In genomic region chr1:60272471-60272870, GRCm38 (mm10) we compare ENCODE assay signal across 10 mouse cellular contexts.
DNase-seq lines count a peak whose midpoint lies in the region; ATAC-seq lines count a peak whose summit lies in the region.
"Had no signal": no experiment of that assay in that cellular context is flagged by ENCODE, and none has a peak within 500 bp of the region (broad histone marks: within the 10 kb centered on the region; RNA-seq: fewer than 3 reads in every experiment).

No protein-coding gene starts in this region.

- H3K27me3 ChIP-seq in hindbrain, embryonic 14.5 days (ENCODE audit: control insufficient read depth, insufficient read depth, low read length): no peaks in the 10 kb centered on the region
- no peaks in the 10 kb centered on the region for H3K27me3 ChIP-seq in hindbrain, embryonic 13.5 days
- H3K27me3 ChIP-seq: lung, embryonic 15.5 days had no signal

- 82% methylated on average over 2 of the region's 2 CpGs for WGBS in hindbrain, embryonic 14.5 days
- 80% methylated on average over 2 of the region's 2 CpGs for WGBS in hindbrain, embryonic 13.5 days

- no peak for ATAC-seq in hindbrain, embryonic 14.5 days (ENCODE audit: low FRiP score)
- ATAC-seq in hindbrain, embryonic 13.5 days (ENCODE audit: low FRiP score): no peak
- ATAC-seq in common myeloid progenitor, adult 5-6 weeks (replicated peaks; ENCODE audit: low read depth, poor library complexity, severe bottlenecking): peak; percentile 56; the same call in 1 of the 2 replicates
- no peak for ATAC-seq in megakaryocyte, adult 5-6 weeks (ENCODE audit: poor library complexity, severe bottlenecking)

- no peaks in the 10 kb centered on the region for H3K4me1 ChIP-seq in hindbrain, embryonic 14.5 days (replicated peaks; ENCODE audit: control insufficient read depth, insufficient read depth, low read length)
- no peaks in the 10 kb centered on the region for H3K4me1 ChIP-seq in hindbrain, embryonic 13.5 days (replicated peaks)
- H3K4me1 ChIP-seq: lung, embryonic 15.5 days had no signal

- DNase-seq in hindbrain, embryonic 14.5 days (ENCODE audit: low spot score): peak; percentile 40
- DNase-seq in right cerebral cortex, postnatal 14 days: peak; percentile 5
- no peak for DNase-seq in right cerebral cortex, postnatal 4 days
- DNase-seq in thymus, postnatal 36 days: peak; percentile 45 to 46
- DNase-seq in ovary, postnatal 36 days (ENCODE audit: low spot score): no peak
- DNase-seq: cerebellum, adult 9-11 months had no signal

- H3K4me2 ChIP-seq in hindbrain, embryonic 14.5 days (replicated peaks): no peak overlapping the region
- H3K4me2 ChIP-seq in hindbrain, embryonic 13.5 days: no peak overlapping the region
- H3K4me2 ChIP-seq: lung, embryonic 15.5 days had no signal

- H3K4me3 ChIP-seq in hindbrain, embryonic 14.5 days (replicated peaks; ENCODE audit: low read length): no peak overlapping the region
- H3K4me3 ChIP-seq in hindbrain, embryonic 13.5 days: no peak overlapping the region
- H3K4me3 ChIP-seq: lung, embryonic 15.5 days had no signal

- H3K36me3 ChIP-seq in hindbrain, embryonic 14.5 days (replicated peaks; ENCODE audit: control insufficient read depth, insufficient read depth): peaks cover 43% of the 10 kb centered on the region
- peaks cover 30% of the 10 kb centered on the region for H3K36me3 ChIP-seq in hindbrain, embryonic 13.5 days

- no peak overlapping the region for H3K27ac ChIP-seq in hindbrain, embryonic 14.5 days
- no peak overlapping the region for H3K27ac ChIP-seq in hindbrain, embryonic 13.5 days
- H3K27ac ChIP-seq: lung, embryonic 15.5 days had no signal

- H3K9me3 ChIP-seq in hindbrain, embryonic 14.5 days (ENCODE audit: control insufficient read depth, low read length): no peaks in the 10 kb centered on the region
- H3K9me3 ChIP-seq in hindbrain, embryonic 13.5 days: no peaks in the 10 kb centered on the region
- H3K9me3 ChIP-seq: lung, embryonic 15.5 days had no signal

- H3K9ac ChIP-seq in hindbrain, embryonic 14.5 days: no peak overlapping the region
- H3K9ac ChIP-seq in hindbrain, embryonic 13.5 days: no peak overlapping the region
- H3K9ac ChIP-seq: lung, embryonic 15.5 days had no signal

Comparison
In these comparisons a context has a peak if more than half of its experiments do, and no peak if none do; other contexts are left out.
1. DNase-seq: peak in hindbrain, embryonic 14.5 days (single experiment), right cerebral cortex, postnatal 14 days (single experiment) and thymus, postnatal 36 days (2 of 2); none in right cerebral cortex, postnatal 4 days (single experiment) and ovary, postnatal 36 days (single experiment).